Mouse (Mus musculus) MEL (cell line): Measurements from ENCODE around the gene Fgfr2. TPM values are rescaled to one million over a fixed set of nuclear protein-coding genes. Genes with fewer than 3 reads are reported as not detected.

ENCODE experiments used
- DNase-seq: peaks from one replicate; pipeline ENCODE4 v3.0.0; 2011; ENCODE audit warnings: low read depth, low spot score
- H3K27ac ChIP-seq: 2 replicates; pipeline ENCODE4 v1.5.1; 2012; ENCODE audit warnings: low read depth, mild to moderate bottlenecking, control low read depth, low read length, moderate library complexity; ENCODE audit not compliant: control insufficient read depth
- H3K27me3 ChIP-seq, 2 experiments: fragments of 150-350 bp in 1 of 2; sonication (generic) in 1 of 2; 2 replicates each; pipeline ENCODE4 v1.6.1; 2012; ENCODE audit warnings: low read length in 2 of 2, mild to moderate bottlenecking in 2 of 2, improper control_type of control experiment in 1 of 2, moderate library complexity in 1 of 2; ENCODE audit not compliant: insufficient read depth in 2 of 2, control insufficient read depth in 1 of 2
- H3K36me3 ChIP-seq, 2 experiments: 2 replicates each; pipeline ENCODE4 v1.6.1; 2012 to 2014; ENCODE audit warnings: low read length in 2 of 2, improper control_type of control experiment in 1 of 2, inconsistent platforms in 1 of 2, mild to moderate bottlenecking in 1 of 2; ENCODE audit not compliant: insufficient read depth in 2 of 2, control insufficient read depth in 1 of 2
- H3K4me1 ChIP-seq, 2 experiments: fragments of 150-350 bp in 1 of 2; sonication (generic) in 1 of 2; 2 replicates each; pipeline ENCODE4 v1.6.1; 2012; ENCODE audit warnings: low read length in 2 of 2, improper control_type of control experiment in 1 of 2, mild to moderate bottlenecking in 1 of 2; ENCODE audit not compliant: insufficient read depth in 2 of 2, control insufficient read depth in 1 of 2
- H3K4me3 ChIP-seq, 2 experiments: fragments of 150-350 bp in 1 of 2; sonication (generic) in 1 of 2; 2 replicates each; pipeline ENCODE4 v1.5.1; 2012; ENCODE audit warnings: low read depth in 2 of 2, low read length in 2 of 2, mild to moderate bottlenecking in 2 of 2, moderate library complexity in 2 of 2, control low read depth in 1 of 2, improper control_type of control experiment in 1 of 2; ENCODE audit not compliant: control insufficient read depth in 1 of 2, insufficient read depth in 1 of 2
- H3K79me2 ChIP-seq: 2 replicates; pipeline ENCODE4 v1.6.1; 2012; ENCODE audit warnings: mild to moderate bottlenecking, low read length, moderate library complexity; ENCODE audit not compliant: control insufficient read depth, poor library complexity, insufficient read depth
- H3K9ac ChIP-seq: 2 replicates; pipeline ENCODE4 v1.6.1; 2012; ENCODE audit warnings: low read depth, mild to moderate bottlenecking, control low read depth, low read length, moderate library complexity; ENCODE audit not compliant: control insufficient read depth, poor library complexity, severe bottlenecking
- H3K9me3 ChIP-seq: fragments of 150-350 bp; sonication (generic); replicated peaks from 2 replicates; pipeline ENCODE4 v1.6.1; 2012; ENCODE audit warnings: mild to moderate bottlenecking, low read length, improper control_type of control experiment, moderate library complexity; ENCODE audit not compliant: insufficient read depth
- BHLHE40 ChIP-seq: IDR thresholded peaks from 2 replicates; pipeline ENCODE4 v1.6.1; 2012; ENCODE audit warnings: low read depth, mild to moderate bottlenecking, inconsistent platforms, low read length, improper control_type of control experiment, borderline replicate concordance
- CHD1 ChIP-seq: IDR thresholded peaks from 2 replicates; pipeline ENCODE4 v1.6.1; 2012; ENCODE audit warnings: low read depth, mild to moderate bottlenecking, inconsistent platforms, low read length, improper control_type of control experiment
- CTCF ChIP-seq, 3 experiments: IDR thresholded peaks in 2 of 3; conservative IDR thresholded peaks in 1 of 3; 2 replicates each; pipeline ENCODE4 v1.5.1; 2011 to 2012; ENCODE audit warnings: low read length in 3 of 3, low read depth in 2 of 3, mild to moderate bottlenecking in 2 of 3, improper control_type of control experiment in 1 of 3, inconsistent platforms in 1 of 3, mixed read lengths in 1 of 3, moderate library complexity in 1 of 3; ENCODE audit not compliant: control insufficient read depth in 1 of 3, insufficient read depth in 1 of 3, poor library complexity in 1 of 3, severe bottlenecking in 1 of 3
- E2F4 ChIP-seq: IDR thresholded peaks from 2 replicates; pipeline ENCODE4 v1.6.1; 2011; ENCODE audit warnings: low read depth, low read length, improper control_type of control experiment, borderline replicate concordance
- ELF1 ChIP-seq: IDR thresholded peaks from 2 replicates; pipeline ENCODE4 v1.6.1; 2014; ENCODE audit warnings: low read depth, mild to moderate bottlenecking, inconsistent platforms, low read length, improper control_type of control experiment, moderate library complexity
- EP300 ChIP-seq, 2 experiments: IDR thresholded peaks; 2 replicates each; pipeline ENCODE4 v1.6.1; 2011; ENCODE audit warnings: improper control_type of control experiment in 2 of 2, low read length in 2 of 2, low read depth in 1 of 2, mild to moderate bottlenecking in 1 of 2
- GABPA ChIP-seq: IDR thresholded peaks from 2 replicates; pipeline ENCODE4 v1.6.1; 2012; ENCODE audit warnings: low read depth, mild to moderate bottlenecking, inconsistent platforms, low read length, improper control_type of control experiment, moderate library complexity
- JUND ChIP-seq: IDR thresholded peaks from 2 replicates; pipeline ENCODE4 v1.6.1; 2011; ENCODE audit warnings: low read depth, mild to moderate bottlenecking, improper control_type of control experiment, low read length
- KAT2A ChIP-seq: conservative IDR thresholded peaks from 2 replicates; pipeline ENCODE4 v1.6.1; 2012; ENCODE audit warnings: low read depth, low read length, improper control_type of control experiment, inconsistent platforms
- MAX ChIP-seq: IDR thresholded peaks from 2 replicates; pipeline ENCODE4 v1.6.1; 2011; ENCODE audit warnings: low read length, improper control_type of control experiment
- MXI1 ChIP-seq: IDR thresholded peaks from 2 replicates; pipeline ENCODE4 v1.6.1; 2011; ENCODE audit warnings: mild to moderate bottlenecking, low read depth, low read length, improper control_type of control experiment
- NRF1 ChIP-seq: IDR thresholded peaks from 2 replicates; pipeline ENCODE4 v1.6.1; 2014; ENCODE audit warnings: low read depth, mild to moderate bottlenecking, inconsistent platforms, low read length, improper control_type of control experiment, moderate library complexity; ENCODE audit not compliant: poor library complexity, insufficient read depth, severe bottlenecking
- POLR2A ChIP-seq, 2 experiments: IDR thresholded peaks; 2 replicates each; pipeline ENCODE4 v1.6.1; 2011 to 2012; ENCODE audit warnings: low read length in 2 of 2, mild to moderate bottlenecking in 2 of 2, control low read depth in 1 of 2, improper control_type of control experiment in 1 of 2, low read depth in 1 of 2, moderate library complexity in 1 of 2; ENCODE audit not compliant: control insufficient read depth in 1 of 2, insufficient read depth in 1 of 2, poor library complexity in 1 of 2
- POLR2AphosphoS2 ChIP-seq: IDR thresholded peaks from 2 replicates; pipeline ENCODE4 v1.6.1; 2011; ENCODE audit warnings: low read length, improper control_type of control experiment
- RAD21 ChIP-seq: IDR thresholded peaks from 2 replicates; pipeline ENCODE4 v1.6.1; 2011; ENCODE audit warnings: mild to moderate bottlenecking, low read depth, low read length, improper control_type of control experiment
- RCOR1 ChIP-seq: IDR thresholded peaks from 2 replicates; pipeline ENCODE4 v1.6.1; 2012; ENCODE audit warnings: low read depth, mild to moderate bottlenecking, inconsistent platforms, low read length, improper control_type of control experiment
- SMC3 ChIP-seq: IDR thresholded peaks from 2 replicates; pipeline ENCODE4 v1.6.1; 2011; ENCODE audit warnings: low read depth, low read length, improper control_type of control experiment
- TAL1 ChIP-seq: IDR thresholded peaks from 2 replicates; pipeline ENCODE4 v1.6.1; 2012; ENCODE audit warnings: mild to moderate bottlenecking, inconsistent platforms, low read length, moderate library complexity, mixed read lengths
- TBP ChIP-seq: IDR thresholded peaks from 2 replicates; pipeline ENCODE4 v1.8.0; 2011; ENCODE audit warnings: low read depth, low read length, improper control_type of control experiment
- TCF12 ChIP-seq: IDR thresholded peaks from 2 replicates; pipeline ENCODE4 v1.6.1; 2014; ENCODE audit warnings: low read depth, mild to moderate bottlenecking, inconsistent platforms, low read length, improper control_type of control experiment, moderate library complexity
- ZC3H11A ChIP-seq: IDR thresholded peaks from 2 replicates; pipeline ENCODE4 v1.6.1; 2012; ENCODE audit warnings: low read depth, mild to moderate bottlenecking, inconsistent platforms, low read length, improper control_type of control experiment
- ZKSCAN1 ChIP-seq: IDR thresholded peaks from 2 replicates; pipeline ENCODE4 v1.6.1; 2012; ENCODE audit warnings: low read depth, mild to moderate bottlenecking, inconsistent platforms, low read length, improper control_type of control experiment, moderate library complexity
- ZNF384 ChIP-seq: IDR thresholded peaks from 2 replicates; pipeline ENCODE4 v1.6.1; 2012; ENCODE audit warnings: low read depth, mild to moderate bottlenecking, inconsistent platforms, low read length, improper control_type of control experiment
- polyA plus RNA-seq, 2 experiments: library from polyadenylated mRNA; stranded (reverse) in 1 of 2; unstranded in 1 of 2; fragments of >175 nt in 1 of 2; fragments of >200 nt in 1 of 2; gene quantifications; 2 replicates each; pipeline versions ENCODE4 v1.2.1 to v1.2.4; 2012; ENCODE audit warnings: low replicate concordance in 2 of 2, low read depth in 1 of 2; ENCODE audit not compliant: insufficient read length in 2 of 2, insufficient read depth in 1 of 2, missing spikeins in 1 of 2
- total RNA-seq: library from RNA; depleted of rRNA; stranded (reverse); fragments of 300-350 nt; gene quantifications from 2 replicates; pipeline ENCODE4 v1.2.3, GENCODE M21; 2012

Gene Fgfr2
- total and polyA plus RNA-seq, 3 experiments, result not detected

- Histone ChIP-seq H3K9ac (no peak overlapping the region), H3K79me2 (no peaks in the 10 kb centered on the region), H3K4me1 (no peaks in the 10 kb centered on the region), H3K4me3 (no peak overlapping the region), H3K9me3 (no peaks in the 10 kb centered on the region), H3K36me3 (peaks cover 0 to 11% of the 10 kb centered on the region in 2 experiments; a peak in 2 of 4 replicates), H3K27me3 (no peaks in the 10 kb centered on the region), H3K27ac (no peak overlapping the region)
- TF ChIP-seq POLR2A (IDR thresholded peaks at IDR 0.05; ENCODE audit: control insufficient read depth in 1 of 2, insufficient read depth in 1 of 2, low read depth in 1 of 2, low read length in 2 of 2, poor library complexity in 1 of 2), result no peak
- TF ChIP-seq TBP, result no peak
- TF ChIP-seq ZC3H11A, result no peak
- TF ChIP-seq EP300 (IDR thresholded peaks at IDR 0.05; ENCODE audit: low read depth in 1 of 2, low read length in 2 of 2), result no peak
- TF ChIP-seq TAL1, result no peak
- no peak for DNase-seq
Observed at GRCm38 (mm10) chr7:132994628-132995191, 128.4 kb downstream of the Fgfr2 start.

- H3K79me2 ChIP-seq, result no peaks in the 10 kb centered on the region
- H3K36me3 ChIP-seq, result peaks cover 0 to 16% of the 10 kb centered on the region in 2 experiments; a peak in 2 of 4 replicates
- no peaks in the 10 kb centered on the region for H3K27me3 ChIP-seq
- no peak overlapping the region for H3K4me3 ChIP-seq
- TF ChIP-seq GABPA (no peak), BHLHE40 (no peak), POLR2AphosphoS2 (no peak), POLR2A (IDR thresholded peaks at IDR 0.05; ENCODE audit: control insufficient read depth in 1 of 2, insufficient read depth in 1 of 2, low read depth in 1 of 2, low read length in 2 of 2, poor library complexity in 1 of 2) (no peak), JUND (no peak), E2F4 (no peak), MXI1 (no peak), RAD21 (peak; percentile 16), ELF1 (no peak), ZNF384 (no peak), KAT2A (no peak), NRF1 (no peak), SMC3 (peak; percentile 35; the same call in 1 of the 2 replicates), TCF12 (no peak), CTCF (IDR thresholded peaks at IDR 0.05 in 2 of 3, conservative IDR thresholded peaks at IDR 0.05 in 1 of 3; ENCODE audit: control insufficient read depth in 1 of 3, insufficient read depth in 1 of 3, low read depth in 2 of 3, low read length in 3 of 3, poor library complexity in 1 of 3, severe bottlenecking in 1 of 3) (peak; percentile 19 to 39 (median 22); a peak in 5 of 6 replicates), ZKSCAN1 (no peak), EP300 (IDR thresholded peaks at IDR 0.05; ENCODE audit: low read depth in 1 of 2, low read length in 2 of 2) (no peak), MAX (no peak), RCOR1 (no peak), CHD1 (no peak)
- no peak for DNase-seq
- no peak overlapping the region for H3K27ac ChIP-seq
- no peak overlapping the region for H3K9ac ChIP-seq
- no peaks in the 10 kb centered on the region for H3K9me3 ChIP-seq
- no peaks in the 10 kb centered on the region for H3K4me1 ChIP-seq
Observed at GRCm38 (mm10) chr7:132994120-132994519, 129.0 kb downstream of the Fgfr2 start.
